In genomic region chr5:75247070-75247740, GRCm38 (mm10) we compare ENCODE assay signal across 11 mouse cellular contexts.
A peak's percentile ranks its signal among the peaks of the same experiment; 100 is the strongest.
DNase-seq lines count a peak whose midpoint lies in the region; ATAC-seq lines count a peak whose summit lies in the region.
"Had no signal": no experiment of that assay in that cellular context is flagged by ENCODE, and none has a peak within 500 bp of the region (broad histone marks: within the 10 kb centered on the region; RNA-seq: fewer than 3 reads in every experiment).

No protein-coding gene starts in this region.

- DNase-seq in forebrain, embryonic 10.5 days (ENCODE audit: extremely low spot score, low spot score), result no peak
- DNase-seq in embryonic facial prominence, embryonic 14.5 days (ENCODE audit: low spot score), result peak; percentile 33
- peak; percentile 21 to 55 for DNase-seq in layer of hippocampus, adult 18-20 months (ENCODE audit: low spot score in 2 of 2)
- no peak for DNase-seq in T-cell, adult 2 months (ENCODE audit: low spot score)
- DNase-seq in gastrocnemius, postnatal 14 days, result no peak
- DNase-seq: cerebellum, adult 9-11 months had no signal

- peak; percentile 94 for ATAC-seq in forebrain, embryonic 13.5 days
- no peak for ATAC-seq in embryonic facial prominence, embryonic 14.5 days (ENCODE audit: low read depth)
- no peak for ATAC-seq in limb, embryonic 15.5 days (ENCODE audit: insufficient number of reproducible peaks, low FRiP score, low TSS enrichment, low read depth)
- ATAC-seq in kidney, embryonic 15.5 days (replicated peaks; ENCODE audit: low FRiP score), result no peak
- ATAC-seq: activated CD4-positive, CD25-positive, alpha-beta regulatory T cell, adult 4 months had no signal

- peak overlapping the region; percentile 81 for H3K27ac ChIP-seq in forebrain, embryonic 13.5 days
- no peak overlapping the region for H3K27ac ChIP-seq in forebrain, embryonic 10.5 days
- no peak overlapping the region for H3K27ac ChIP-seq in embryonic facial prominence, embryonic 14.5 days (replicated peaks; ENCODE audit: low read depth, low read length)
- H3K27ac ChIP-seq in limb, embryonic 15.5 days, result no peak overlapping the region
- no peak overlapping the region for H3K27ac ChIP-seq in kidney, embryonic 15.5 days
- H3K27ac ChIP-seq: heart, embryonic 10.5 days had no signal

- no peaks in the 10 kb centered on the region for H3K9me3 ChIP-seq in forebrain, embryonic 13.5 days (replicated peaks)
- H3K9me3 ChIP-seq in forebrain, embryonic 10.5 days, result 0 out of 2 replicates have a peak, but pooled peaks cover 2% of the 10 kb centered on the region
- H3K9me3 ChIP-seq in embryonic facial prominence, embryonic 14.5 days (ENCODE audit: control insufficient read depth, low read length), result no peaks in the 10 kb centered on the region
- H3K9me3 ChIP-seq in limb, embryonic 15.5 days, result no peaks in the 10 kb centered on the region
- no peaks in the 10 kb centered on the region for H3K9me3 ChIP-seq in kidney, embryonic 15.5 days (replicated peaks)
- H3K9me3 ChIP-seq: heart, embryonic 10.5 days had no signal

- WGBS in forebrain, embryonic 13.5 days, result 42% methylated on average over 25 of the region's 25 CpGs
- 85% methylated on average over 25 of the region's 25 CpGs for WGBS in forebrain, embryonic 10.5 days
- WGBS in embryonic facial prominence, embryonic 14.5 days, result 52% methylated on average over 25 of the region's 25 CpGs
- 31% methylated on average over 25 of the region's 25 CpGs for WGBS in limb, embryonic 15.5 days
- 42% methylated on average over 25 of the region's 25 CpGs for WGBS in kidney, embryonic 15.5 days

- peaks cover 19% of the 10 kb centered on the region for H3K4me1 ChIP-seq in forebrain, embryonic 13.5 days
- 0 out of 2 replicates have a peak, but pooled peaks cover 3% of the 10 kb centered on the region for H3K4me1 ChIP-seq in forebrain, embryonic 10.5 days
- H3K4me1 ChIP-seq in embryonic facial prominence, embryonic 14.5 days (ENCODE audit: control insufficient read depth, insufficient read depth, low read length), result no peaks in the 10 kb centered on the region
- H3K4me1 ChIP-seq in limb, embryonic 15.5 days, result peaks cover 9% of the 10 kb centered on the region; the same call in 1 of the 2 replicates
- no peaks in the 10 kb centered on the region for H3K4me1 ChIP-seq in kidney, embryonic 15.5 days

- no peaks in the 10 kb centered on the region for H3K27me3 ChIP-seq in forebrain, embryonic 13.5 days
- H3K27me3 ChIP-seq in forebrain, embryonic 10.5 days (ENCODE audit: poor library complexity, severe bottlenecking), result no peaks in the 10 kb centered on the region
- H3K27me3 ChIP-seq in embryonic facial prominence, embryonic 14.5 days (replicated peaks; ENCODE audit: control insufficient read depth, insufficient read depth, low read length), result no peaks in the 10 kb centered on the region
- no peaks in the 10 kb centered on the region for H3K27me3 ChIP-seq in limb, embryonic 15.5 days
- H3K27me3 ChIP-seq in kidney, embryonic 15.5 days, result no peaks in the 10 kb centered on the region

- no peaks in the 10 kb centered on the region for H3K36me3 ChIP-seq in forebrain, embryonic 13.5 days (ENCODE audit: poor library complexity, severe bottlenecking)
- no peaks in the 10 kb centered on the region for H3K36me3 ChIP-seq in forebrain, embryonic 10.5 days (replicated peaks)
- no peaks in the 10 kb centered on the region for H3K36me3 ChIP-seq in embryonic facial prominence, embryonic 14.5 days (ENCODE audit: control insufficient read depth, insufficient read depth, low read length)
- H3K36me3 ChIP-seq in limb, embryonic 15.5 days, result no peaks in the 10 kb centered on the region
- no peaks in the 10 kb centered on the region for H3K36me3 ChIP-seq in kidney, embryonic 15.5 days
- H3K36me3 ChIP-seq: heart, embryonic 10.5 days had no signal

- no peak overlapping the region for H3K9ac ChIP-seq in forebrain, embryonic 13.5 days
- H3K9ac ChIP-seq in embryonic facial prominence, embryonic 14.5 days (ENCODE audit: low read depth, low read length), result no peak overlapping the region
- H3K9ac ChIP-seq in limb, embryonic 15.5 days, result no peak overlapping the region
- no peak overlapping the region for H3K9ac ChIP-seq in kidney, embryonic 15.5 days

- intact Hi-C loops in gastrocnemius, postnatal 14 days (cut with DNase I; ENCODE audit: low total_unique reads), result no loop called here

- peak overlapping the region; percentile 42 for H3K4me2 ChIP-seq in forebrain, embryonic 13.5 days
- H3K4me2 ChIP-seq in embryonic facial prominence, embryonic 14.5 days (ENCODE audit: low read depth, low read length), result peak overlapping the region; percentile 2
- peak overlapping the region; percentile 6; the same call in 1 of the 2 replicates for H3K4me2 ChIP-seq in limb, embryonic 15.5 days
- no peak overlapping the region for H3K4me2 ChIP-seq in kidney, embryonic 15.5 days

- no peak overlapping the region for H3K4me3 ChIP-seq in forebrain, embryonic 13.5 days
- no peak overlapping the region for H3K4me3 ChIP-seq in forebrain, embryonic 10.5 days
- no peak overlapping the region for H3K4me3 ChIP-seq in embryonic facial prominence, embryonic 14.5 days (ENCODE audit: low read depth, low read length)
- H3K4me3 ChIP-seq in limb, embryonic 15.5 days, result no peak overlapping the region
- H3K4me3 ChIP-seq in kidney, embryonic 15.5 days (replicated peaks), result no peak overlapping the region
- H3K4me3 ChIP-seq: heart, embryonic 10.5 days had no signal

Comparison
In these comparisons a context has a peak if more than half of its experiments do, and no peak if none do; other contexts are left out.
1. DNase-seq: peak in embryonic facial prominence, embryonic 14.5 days (single experiment) and layer of hippocampus, adult 18-20 months (2 of 2); none in forebrain, embryonic 10.5 days (single experiment), T-cell, adult 2 months (single experiment) and gastrocnemius, postnatal 14 days (single experiment).